Mouse (Mus musculus) cortical plate, adult 2 months (tissue): ENCODE data around the gene Hba-a1.

Source experiments
- CTCF ChIP-seq: fragments of 200-500 bp; IDR thresholded peaks from 2 replicates; pipeline ENCODE4 v1.5.1; 2011; ENCODE audit warnings: mild to moderate bottlenecking, control low read depth, low read length; ENCODE audit not compliant: insufficient read depth; ENCODE audit errors: extremely low read depth
- POLR2A ChIP-seq: fragments of 200-500 bp; IDR thresholded peaks from 2 replicates; pipeline ENCODE4 v1.6.1; 2011; ENCODE audit warnings: mild to moderate bottlenecking, low read length, control low read depth; ENCODE audit not compliant: insufficient read depth; ENCODE audit errors: extremely low read depth

DNA sequence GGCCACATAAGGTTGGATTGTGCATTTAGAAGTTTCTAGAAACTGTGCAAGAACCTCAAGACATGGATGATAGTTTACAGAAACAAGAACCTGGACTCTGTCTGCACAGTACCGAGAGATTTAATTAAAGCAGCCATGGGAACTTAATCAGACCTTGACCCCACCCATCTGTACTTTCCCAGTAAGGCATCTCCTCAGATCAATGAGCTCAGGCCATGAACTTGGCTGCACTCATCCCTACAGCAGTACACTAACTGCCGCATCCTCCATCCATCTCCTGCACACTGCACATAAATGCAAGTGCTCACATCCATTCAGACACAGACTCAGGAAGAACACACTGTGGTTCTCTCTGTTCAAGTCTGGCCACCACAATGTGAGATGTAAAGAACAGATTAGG, 2.7 kb upstream of the Hba-a1 start:
- TF ChIP-seq POLR2A = no peak
- no peak for TF ChIP-seq CTCF
